Mouse (Mus musculus): ENCODE measurements around the gene Axin1. TPM values are rescaled to one million over a fixed set of nuclear protein-coding genes. Genes with fewer than 3 reads are reported as not detected.

The Axin1 gene
- polyA plus RNA-seq, 1 experiment from 2014 or later: 12.1 TPM

DNA sequence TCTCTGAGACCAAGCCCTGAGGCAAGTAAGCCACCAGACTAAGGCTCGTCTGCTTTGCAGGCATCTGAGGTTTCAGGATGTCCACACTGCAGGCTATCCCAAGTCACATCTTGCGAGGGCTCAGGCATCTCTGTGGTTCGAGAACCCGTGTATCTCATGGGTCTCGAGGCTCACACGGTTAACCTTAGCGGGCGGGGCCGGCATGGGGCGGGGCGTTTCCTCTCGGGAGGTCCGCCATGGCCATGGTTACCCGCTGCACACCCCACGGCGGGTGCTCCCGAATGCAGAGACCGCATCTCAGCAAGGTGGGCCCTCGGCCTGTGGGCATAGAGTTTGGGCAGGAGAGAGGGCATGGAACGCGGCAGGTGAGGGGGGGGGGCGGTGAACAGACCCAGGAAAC is 64.2 kb downstream of the Axin1 start, which contains the start of gene Rgs11:
Gene Rgs11, plus strand, starts transcription at position 215 of the 400 bp plus-strand sequence.
- 2% methylated on average over 22 of the region's 22 CpGs for WGBS
- peak within 1 kb of the TSS; percentile 43 for H3K4me3 ChIP-seq
- H3K9me3 ChIP-seq (replicated peaks): no peaks in the 10 kb centered on the region
- no peak for ATAC-seq
- H3K27ac ChIP-seq: no peak within 1 kb of the TSS
- peaks cover 20% of the 10 kb centered on the region for H3K4me1 ChIP-seq
- H3K36me3 ChIP-seq (ENCODE audit: poor library complexity, severe bottlenecking): peaks cover 8% of the 10 kb centered on the region
- peak within 1 kb of the TSS; percentile 50 for H3K9ac ChIP-seq
- H3K27me3 ChIP-seq: peaks cover 73% of the 10 kb centered on the region
- H3K4me2 ChIP-seq: peak within 1 kb of the TSS; percentile 94

DNA sequence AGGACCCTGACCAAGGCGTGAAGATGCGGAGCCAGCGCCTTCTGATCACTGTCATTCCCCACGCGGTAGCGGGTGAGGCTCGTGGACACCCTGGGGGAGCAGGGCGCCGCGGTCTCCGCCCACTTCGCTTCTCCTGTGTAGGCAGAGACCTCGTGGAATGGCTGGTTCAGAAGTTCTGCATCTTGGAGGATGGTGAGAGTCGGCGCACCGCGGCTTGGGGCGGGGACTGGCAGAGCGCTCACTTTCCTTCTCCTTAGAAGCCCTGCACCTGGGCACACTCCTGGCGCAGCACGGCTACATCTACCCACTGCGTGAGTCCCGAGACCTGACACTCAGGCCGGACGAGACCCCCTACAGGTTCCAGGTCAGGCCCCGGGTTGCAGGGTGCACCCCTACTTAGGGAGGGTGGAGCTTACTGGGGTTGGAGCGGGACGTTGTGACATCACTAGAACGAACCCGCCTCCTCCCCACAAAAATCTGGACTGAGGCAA is 64.9 kb downstream of the Axin1 start:
- Histone ChIP-seq H3K4me3 (peak overlapping the region; percentile 43), H3K9ac (peak overlapping the region; percentile 50), H3K4me2 (peak overlapping the region; percentile 82), H3K36me3 (ENCODE audit: poor library complexity, severe bottlenecking) (0 out of 2 replicates have a peak, but pooled peaks cover 5% of the 10 kb centered on the region), H3K27ac (no peak overlapping the region), H3K9me3 (replicated peaks) (no peaks in the 10 kb centered on the region), H3K4me1 (peaks cover 20% of the 10 kb centered on the region), H3K27me3 (peaks cover 73% of the 10 kb centered on the region)
- 0 out of 2 replicates have a peak, but pooled peaks have one; percentile 25 for ATAC-seq
- WGBS: 1% methylated on average over 28 of the region's 30 CpGs

DNA sequence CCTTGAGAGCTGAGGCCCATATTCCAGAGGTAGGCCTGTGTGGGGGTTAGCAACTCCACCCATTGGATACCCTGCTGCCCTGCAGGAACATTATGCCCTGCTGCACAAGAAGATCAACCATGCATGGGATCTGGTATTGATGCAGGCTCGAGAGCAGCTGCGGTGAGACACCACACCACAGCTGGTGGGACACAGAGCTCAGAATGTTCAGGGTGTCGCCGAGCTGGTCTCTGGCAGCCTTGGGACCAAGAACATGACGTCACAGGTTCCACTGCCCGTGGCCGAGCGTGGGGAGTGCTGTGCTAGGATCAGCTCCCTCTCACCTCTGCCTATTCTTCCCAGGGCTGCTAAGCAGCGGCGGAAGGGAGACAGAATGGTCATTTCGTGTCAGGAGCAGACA is 66.3 kb downstream of the Axin1 start:
- Histone ChIP-seq H3K27ac (no peak overlapping the region), H3K27me3 (peaks cover 64% of the 10 kb centered on the region), H3K4me2 (no peak overlapping the region), H3K36me3 (ENCODE audit: poor library complexity, severe bottlenecking) (no peaks in the 10 kb centered on the region), H3K4me1 (peaks cover 20% of the 10 kb centered on the region), H3K9ac (no peak overlapping the region), H3K4me3 (no peak overlapping the region), H3K9me3 (replicated peaks) (no peaks in the 10 kb centered on the region)
- WGBS: 28% methylated on average over 11 of the region's 11 CpGs
- ATAC-seq: no peak

DNA sequence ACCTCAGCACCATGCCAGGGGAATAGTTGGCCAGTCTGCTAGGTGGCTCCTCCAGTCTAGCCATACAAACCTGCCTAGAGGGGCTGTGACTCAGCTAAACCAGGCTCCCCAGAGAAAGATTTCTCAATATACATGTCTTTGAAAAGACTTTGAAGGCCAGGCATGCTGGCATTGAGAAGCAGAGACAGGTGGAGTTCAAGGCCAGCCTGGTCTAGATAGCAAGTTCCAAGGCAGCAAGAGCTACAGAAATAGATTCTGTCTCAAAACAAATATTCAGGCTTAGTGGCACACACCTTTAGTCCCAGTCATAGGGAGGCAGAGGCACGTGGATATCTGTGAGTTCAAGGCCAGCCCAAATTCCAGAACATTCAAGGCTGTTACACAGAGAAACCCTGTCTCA is 67.9 kb downstream of the Axin1 start:
- no peaks in the 10 kb centered on the region for H3K36me3 ChIP-seq (ENCODE audit: poor library complexity, severe bottlenecking)
- no peak overlapping the region for H3K4me3 ChIP-seq
- H3K4me1 ChIP-seq: peaks cover 14% of the 10 kb centered on the region
- WGBS: 53% methylated on average over 1 of the region's 1 CpGs
- H3K27ac ChIP-seq: no peak overlapping the region
- ATAC-seq: no peak
- H3K27me3 ChIP-seq: peaks cover 47% of the 10 kb centered on the region
- H3K4me2 ChIP-seq: no peak overlapping the region
- H3K9ac ChIP-seq: no peak overlapping the region
- no peaks in the 10 kb centered on the region for H3K9me3 ChIP-seq (replicated peaks)

DNA sequence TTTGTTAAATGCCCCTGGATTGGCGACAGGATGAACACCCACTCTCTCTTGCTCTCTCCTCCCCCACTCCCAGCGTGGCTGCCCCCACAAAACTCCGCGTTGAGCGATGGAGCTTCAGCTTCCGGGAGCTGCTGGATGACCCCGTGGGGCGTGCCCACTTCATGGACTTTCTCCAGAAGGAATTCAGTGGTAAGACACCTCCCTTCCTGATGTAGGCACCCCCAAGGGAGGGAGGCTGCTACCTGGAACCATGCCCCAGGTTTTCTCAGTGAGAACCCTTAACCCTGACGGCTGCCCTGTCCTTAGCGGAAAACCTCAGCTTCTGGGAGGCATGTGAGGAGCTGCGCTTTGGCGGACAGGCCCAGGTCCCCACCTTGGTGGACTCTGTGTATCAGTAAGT is 69.2 kb downstream of the Axin1 start, which contains the start of gene Arhgdig:
Gene Arhgdig, minus strand, starts transcription at position 101 of the 400 bp plus-strand sequence.
- no peak for ATAC-seq
- Histone ChIP-seq H3K9me3 (replicated peaks) (no peaks in the 10 kb centered on the region), H3K4me2 (no peak within 1 kb of the TSS), H3K9ac (no peak within 1 kb of the TSS), H3K36me3 (ENCODE audit: poor library complexity, severe bottlenecking) (no peaks in the 10 kb centered on the region), H3K27ac (no peak within 1 kb of the TSS), H3K27me3 (peaks cover 34% of the 10 kb centered on the region), H3K4me3 (no peak within 1 kb of the TSS), H3K4me1 (peaks cover 10% of the 10 kb centered on the region)
- 89% methylated on average over 12 of the region's 12 CpGs for WGBS

DNA sequence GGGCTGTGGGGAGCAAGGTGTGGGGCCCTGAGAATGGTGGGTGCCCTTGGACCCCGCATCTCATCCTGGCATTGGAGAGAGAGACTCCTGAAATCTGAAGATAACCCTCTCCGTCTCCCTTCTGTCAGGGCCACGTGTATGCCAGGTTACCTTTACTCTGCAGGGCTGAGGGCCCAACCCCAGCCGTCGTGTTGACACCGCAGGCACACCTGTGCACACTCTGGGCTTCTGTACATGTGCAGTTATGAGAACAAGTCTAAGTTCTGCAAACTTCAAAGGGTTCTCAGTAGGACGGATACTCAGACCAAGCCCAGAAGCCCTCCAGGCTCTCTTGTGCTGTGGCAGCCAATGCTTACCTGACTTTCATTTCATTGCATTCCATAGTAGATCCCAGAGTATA is 73.8 kb downstream of the Axin1 start:
- Histone ChIP-seq H3K4me1 (no peaks in the 10 kb centered on the region), H3K27me3 (no peaks in the 10 kb centered on the region), H3K4me2 (no peak overlapping the region), H3K27ac (no peak overlapping the region), H3K9me3 (replicated peaks) (no peaks in the 10 kb centered on the region), H3K9ac (no peak overlapping the region), H3K4me3 (no peak overlapping the region), H3K36me3 (ENCODE audit: poor library complexity, severe bottlenecking) (0 out of 2 replicates have a peak, but pooled peaks cover 8% of the 10 kb centered on the region)
- 90% methylated on average over 7 of the region's 7 CpGs for WGBS
- no peak for ATAC-seq

DNA sequence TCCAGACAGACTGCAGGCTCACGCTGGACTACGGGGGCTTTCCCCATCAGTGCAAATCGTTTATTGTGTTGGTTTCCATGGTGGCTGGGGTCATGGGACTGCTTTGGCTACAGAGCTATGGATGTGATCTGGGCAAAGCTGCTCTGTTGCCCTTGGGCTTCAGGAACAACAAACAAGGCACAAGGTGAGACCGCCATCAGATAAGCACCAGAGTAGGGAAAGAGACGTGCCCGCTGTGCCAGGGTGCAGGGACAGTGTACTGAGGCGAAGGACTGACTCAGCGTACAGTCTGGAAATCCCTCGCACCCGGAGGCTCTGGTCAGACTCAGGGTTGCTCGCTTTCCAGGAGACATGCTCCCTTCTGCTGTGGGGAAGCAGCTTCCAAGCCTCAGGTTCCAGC is 74.2 kb downstream of the Axin1 start:
- no peak overlapping the region for H3K4me2 ChIP-seq

DNA sequence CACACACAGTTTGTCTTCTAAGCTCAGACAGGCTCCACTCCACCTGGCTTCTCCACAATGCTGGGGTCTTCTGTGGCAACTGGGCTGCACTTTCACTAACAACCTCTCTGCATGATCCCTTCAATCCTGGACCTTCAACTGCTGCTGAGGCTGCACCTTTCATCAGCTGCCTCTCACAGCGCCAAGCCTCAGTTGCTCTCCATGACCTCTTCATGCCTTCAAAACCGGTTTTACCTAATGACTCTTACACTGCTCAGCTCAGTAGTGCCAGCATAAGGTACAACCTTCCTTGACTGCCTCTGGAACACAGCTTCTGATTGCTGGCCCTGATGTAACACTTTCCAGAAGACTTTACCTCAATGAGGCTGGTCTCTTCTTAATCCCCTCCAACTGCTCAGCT is 83.0 kb downstream of the Axin1 start:
- Histone ChIP-seq H3K27ac (no peak overlapping the region), H3K4me2 (no peak overlapping the region), H3K4me1 (no peaks in the 10 kb centered on the region), H3K27me3 (no peaks in the 10 kb centered on the region), H3K9me3 (replicated peaks) (no peaks in the 10 kb centered on the region), H3K36me3 (ENCODE audit: poor library complexity, severe bottlenecking) (0 out of 2 replicates have a peak, but pooled peaks cover 3% of the 10 kb centered on the region), H3K9ac (no peak overlapping the region), H3K4me3 (no peak overlapping the region)
- 76% methylated on average over 2 of the region's 2 CpGs for WGBS
- ATAC-seq: no peak

More for the DNA sequence above, 74.2 kb downstream of the Axin1 start:
- Histone ChIP-seq H3K9ac (no peak overlapping the region), H3K27me3 (no peaks in the 10 kb centered on the region), H3K36me3 (ENCODE audit: poor library complexity, severe bottlenecking) (0 out of 2 replicates have a peak, but pooled peaks cover 8% of the 10 kb centered on the region), H3K4me3 (no peak overlapping the region), H3K4me1 (no peaks in the 10 kb centered on the region), H3K27ac (no peak overlapping the region), H3K9me3 (replicated peaks) (no peaks in the 10 kb centered on the region)
- no peak for ATAC-seq
- WGBS: 87% methylated on average over 11 of the region's 11 CpGs

DNA sequence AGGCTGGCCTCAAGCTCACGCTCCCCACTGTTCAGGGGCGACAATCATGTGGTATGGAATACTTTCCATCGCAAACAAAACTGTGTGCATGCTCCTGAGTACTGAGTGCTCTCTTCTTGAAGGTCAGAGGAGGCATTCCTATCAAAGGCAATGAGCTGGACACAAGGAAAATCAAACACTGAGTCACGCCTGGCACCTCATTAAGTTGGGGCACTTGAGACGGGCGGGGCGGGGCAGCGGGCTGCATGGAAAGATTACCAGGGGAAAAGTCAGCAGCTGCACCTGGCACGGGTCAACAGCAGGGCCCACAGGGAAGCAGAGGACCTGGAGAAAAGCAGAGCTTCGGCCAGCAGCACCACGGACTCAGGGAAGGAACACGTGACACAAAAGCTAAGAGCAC is 86.7 kb downstream of the Axin1 start:
- H3K9ac ChIP-seq: no peak overlapping the region
- H3K27me3 ChIP-seq: no peaks in the 10 kb centered on the region
- ATAC-seq: no peak
- H3K27ac ChIP-seq: no peak overlapping the region
- H3K4me1 ChIP-seq: no peaks in the 10 kb centered on the region
- no peak overlapping the region for H3K4me2 ChIP-seq
- H3K4me3 ChIP-seq: no peak overlapping the region
- 87% methylated on average over 12 of the region's 12 CpGs for WGBS
- no peaks in the 10 kb centered on the region for H3K36me3 ChIP-seq (ENCODE audit: poor library complexity, severe bottlenecking)
- H3K9me3 ChIP-seq (replicated peaks): no peaks in the 10 kb centered on the region

DNA sequence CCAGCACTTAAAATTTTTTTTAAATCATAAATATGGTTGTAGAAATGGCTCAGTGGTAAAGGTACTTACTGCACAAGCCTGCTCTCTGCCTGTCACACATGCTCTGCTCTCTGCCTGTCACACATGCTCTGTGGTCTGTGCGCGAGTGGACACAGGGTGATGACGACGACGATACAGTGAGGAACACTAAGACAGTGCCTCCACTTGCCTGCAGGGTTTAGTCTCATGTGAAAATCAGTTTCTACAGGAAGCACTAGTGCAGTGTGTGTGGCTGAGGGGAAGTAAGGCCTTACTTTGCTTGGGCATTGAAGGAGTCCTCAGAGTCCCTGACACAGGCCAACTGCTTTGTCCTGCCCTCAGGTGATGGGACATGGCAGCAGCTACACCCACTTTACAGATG is 91.3 kb downstream of the Axin1 start:
- no peaks in the 10 kb centered on the region for H3K4me1 ChIP-seq
- ATAC-seq: no peak
- no peaks in the 10 kb centered on the region for H3K36me3 ChIP-seq (ENCODE audit: poor library complexity, severe bottlenecking)
- H3K9me3 ChIP-seq (replicated peaks): no peaks in the 10 kb centered on the region
- no peak overlapping the region for H3K27ac ChIP-seq
- H3K4me3 ChIP-seq: no peak overlapping the region
- 95% methylated on average over 5 of the region's 5 CpGs for WGBS
- no peak overlapping the region for H3K9ac ChIP-seq
- no peak overlapping the region for H3K4me2 ChIP-seq
- no peaks in the 10 kb centered on the region for H3K27me3 ChIP-seq

DNA sequence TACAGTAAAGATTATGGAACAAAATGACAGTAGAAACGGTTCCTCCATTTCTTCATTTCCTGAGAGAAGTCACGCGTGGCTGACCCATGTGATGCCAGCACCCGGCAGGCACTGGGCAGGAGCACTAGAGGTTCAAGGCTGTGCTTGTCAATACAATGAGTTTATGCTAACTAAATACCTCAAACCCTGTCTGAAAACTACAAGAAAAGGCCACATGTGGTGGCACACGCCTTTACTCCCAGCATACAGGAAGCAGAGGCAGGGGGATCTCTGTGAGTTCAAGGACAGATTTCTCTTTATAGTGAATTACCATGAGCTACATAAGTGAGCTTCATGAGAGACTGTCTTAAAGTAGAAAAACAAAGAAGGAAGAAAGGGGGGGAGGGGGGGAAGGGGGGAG is 92.7 kb downstream of the Axin1 start:
- H3K4me3 ChIP-seq: no peak overlapping the region
- H3K4me1 ChIP-seq: peaks cover 12% of the 10 kb centered on the region; the same call in 1 of the 2 replicates
- H3K9me3 ChIP-seq (replicated peaks): no peaks in the 10 kb centered on the region
- H3K9ac ChIP-seq: no peak overlapping the region
- H3K4me2 ChIP-seq: no peak overlapping the region
- no peaks in the 10 kb centered on the region for H3K36me3 ChIP-seq (ENCODE audit: poor library complexity, severe bottlenecking)
- 89% methylated on average over 5 of the region's 5 CpGs for WGBS
- H3K27me3 ChIP-seq: no peaks in the 10 kb centered on the region
- no peak overlapping the region for H3K27ac ChIP-seq
- no peak for ATAC-seq

DNA sequence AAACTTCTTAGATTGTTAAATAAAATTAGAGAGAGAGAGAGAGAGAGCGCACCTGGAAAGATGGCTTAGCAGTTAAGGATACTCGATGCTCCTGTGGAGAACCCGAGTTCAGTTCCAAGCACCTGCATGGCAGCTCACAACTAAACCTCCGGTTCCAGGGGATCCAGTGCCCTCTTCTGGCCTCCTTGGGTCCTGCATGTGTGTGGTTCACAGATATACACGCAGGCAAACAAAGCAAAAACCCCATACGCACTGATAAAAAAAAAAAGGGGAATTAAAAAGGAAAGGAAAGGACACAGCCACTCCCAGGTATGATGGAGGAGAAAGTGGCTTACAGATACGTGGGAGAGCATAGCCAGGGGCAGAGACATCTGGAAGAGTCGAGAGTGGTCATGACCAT is 94.4 kb downstream of the Axin1 start:
- ATAC-seq: no peak
- 72% methylated on average over 8 of the region's 8 CpGs for WGBS
- no peaks in the 10 kb centered on the region for H3K36me3 ChIP-seq (ENCODE audit: poor library complexity, severe bottlenecking)

DNA sequence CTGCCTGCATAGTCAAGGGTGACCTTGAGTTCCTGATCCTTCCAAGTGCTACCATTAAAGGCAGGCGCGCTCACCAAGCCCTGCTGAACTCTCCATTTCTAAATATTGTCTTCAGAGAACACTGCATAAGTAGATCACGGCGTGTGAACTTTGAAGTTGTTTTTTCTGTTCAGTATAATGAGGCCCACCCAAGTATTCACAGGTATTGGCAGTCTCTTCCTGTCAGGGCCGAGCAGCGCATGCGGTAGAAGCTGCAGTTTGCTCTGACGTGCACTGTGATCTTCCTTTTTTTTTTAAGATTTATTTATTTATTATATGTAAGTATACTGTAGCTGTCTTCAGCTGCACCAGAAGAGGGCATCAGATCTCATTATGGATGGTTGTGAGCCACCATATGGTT is 95.9 kb downstream of the Axin1 start:
- no peaks in the 10 kb centered on the region for H3K36me3 ChIP-seq (ENCODE audit: poor library complexity, severe bottlenecking)
- no peak overlapping the region for H3K4me3 ChIP-seq
- H3K27me3 ChIP-seq: no peaks in the 10 kb centered on the region
- H3K27ac ChIP-seq: no peak overlapping the region
- ATAC-seq: no peak
- 90% methylated on average over 8 of the region's 8 CpGs for WGBS
- no peaks in the 10 kb centered on the region for H3K9me3 ChIP-seq (replicated peaks)
- H3K4me1 ChIP-seq: peaks cover 12% of the 10 kb centered on the region; the same call in 1 of the 2 replicates
- no peak overlapping the region for H3K9ac ChIP-seq
- no peak overlapping the region for H3K4me2 ChIP-seq

More for the DNA sequence above, 94.4 kb downstream of the Axin1 start:
- H3K4me2 ChIP-seq: no peak overlapping the region
- H3K9ac ChIP-seq: no peak overlapping the region
- H3K4me1 ChIP-seq: peaks cover 12% of the 10 kb centered on the region; the same call in 1 of the 2 replicates
- no peak overlapping the region for H3K4me3 ChIP-seq
- no peaks in the 10 kb centered on the region for H3K27me3 ChIP-seq
- H3K27ac ChIP-seq: no peak overlapping the region
- H3K9me3 ChIP-seq (replicated peaks): no peaks in the 10 kb centered on the region
